Mouse (Mus musculus) Patski (cell line): Measurements from ENCODE around the gene Cwc25. TPM values are rescaled to one million over a fixed set of nuclear protein-coding genes. Genes with fewer than 3 reads are reported as not detected.
"Not testable (repeated sequence)": the region's sequence is repeated elsewhere in the genome, so short reads cannot be mapped to it uniquely, and the experiment has no call there.

ENCODE experiments used
- ATAC-seq: fragments of 100-300 bp; one replicate; pipeline ENCODE4 v1.8.0; 2021
- CTCF ChIA-PET: fragments of 350-600 bp; sonication (Branson Sonifier 250); formaldehyde crosslinking; loops from one replicate; lab custom pipeline; 2022; ENCODE audit warnings: inconsistent platforms; lab: Charles Lee
- POLR2A ChIA-PET: fragments of 350-600 bp; sonication (Branson Sonifier 250); formaldehyde crosslinking; loops from one replicate; lab custom pipeline; 2022; ENCODE audit warnings: antibody characterized with exemption, inconsistent platforms; lab: Charles Lee
- DNase-seq: peaks from one replicate; pipeline ENCODE4 v3.0.0-alpha.2; 2011; ENCODE audit warnings: low read depth, low spot score
- H3K27me3 ChIP-seq: fragments of 371-371 bp; one replicate; pipeline ENCODE4 v1.5.1; 2021
- CTCF ChIP-seq: fragments of 100-300 bp; IDR thresholded peaks from one replicate; pipeline ENCODE4 v1.5.1; 2021
- in situ Hi-C: fragments of 300-500 bp; cut with MboI; formaldehyde crosslinking; loops from 3 replicates; pipeline ENCODE4 v1.11.1; 2018; ENCODE audit warnings: low pct_unique_long_range_greater_than_20kb, mixed read lengths
- polyA plus RNA-seq: library from polyadenylated mRNA; unstranded; gene quantifications from one replicate; pipeline ENCODE4 v1.2.3, GENCODE M21; 2021

Gene Cwc25
- polyA plus RNA-seq, 1 experiment from 2014 or later, result 20.1 TPM

GRCm38 (mm10) chr11:97718281-97718860, 48.0 kb downstream of the Cwc25 start:
- ChIA-PET POLR2A (no interaction called here), CTCF (no interaction called here)
- in situ Hi-C loops, result no loop called here
- no peaks in the 10 kb centered on the region for H3K27me3 ChIP-seq
- TF ChIP-seq CTCF, result no peak
- ATAC-seq (no peak), DNase-seq (no peak)

GRCm38 (mm10) chr11:97717369-97718280, 48.7 kb downstream of the Cwc25 start:
- POLR2A ChIA-PET, result no interaction called here

DNA sequence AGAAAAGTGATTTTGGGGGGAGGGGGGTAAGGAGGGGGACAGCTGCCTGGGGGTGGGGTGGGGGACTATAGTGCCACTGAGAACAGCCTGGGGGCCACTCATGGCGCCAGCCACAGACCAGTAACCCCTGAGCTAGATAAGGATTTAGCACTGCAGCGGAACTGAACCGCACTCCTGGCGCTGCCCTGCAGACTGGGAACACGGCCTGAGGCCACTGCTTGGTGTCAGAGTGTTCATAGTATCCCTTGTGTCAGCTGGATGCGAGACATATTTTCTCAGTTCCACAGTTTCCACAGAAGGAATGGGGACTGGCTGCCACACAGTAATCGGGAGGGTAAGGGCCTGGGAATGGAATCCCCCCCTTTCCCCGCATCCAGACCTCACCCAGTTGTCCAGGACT, 50.3 kb downstream of the Cwc25 start:
- no peak for TF ChIP-seq CTCF
- ChIA-PET CTCF (interaction anchor here (1.5 kb wide), 1 partner anchor 9 kb away, joined by 5 read pairs; no protein-coding TSS in a partner anchor), POLR2A (no interaction called here)
- ATAC-seq, result no peak
- no peak for DNase-seq
- no peaks in the 10 kb centered on the region for H3K27me3 ChIP-seq
- in situ Hi-C loops, result no loop called here

More at GRCm38 (mm10) chr11:97717369-97718280, 48.7 kb downstream of the Cwc25 start:
- CTCF ChIA-PET, result interaction anchor here (0.8 to 1.5 kb wide), 2 partner anchors 10 to 13 kb away, joined by 3 to 5 read pairs; no protein-coding TSS in a partner anchor
- in situ Hi-C loops, result no loop called here
- no peak for ATAC-seq
- DNase-seq, result no peak
- TF ChIP-seq CTCF, result no peak
- H3K27me3 ChIP-seq, result no peaks in the 10 kb centered on the region

GRCm38 (mm10) chr11:97714784-97715760, 51.3 kb downstream of the Cwc25 start:
- in situ Hi-C loops, result no loop called here
- no peak for ATAC-seq
- DNase-seq, result no peak
- no peak for TF ChIP-seq CTCF
- CTCF ChIA-PET, result interaction anchor here (1.3 kb wide), 1 partner anchor 12 kb away, joined by 4 read pairs; the partner anchor contains the start of gene Psmb3
- H3K27me3 ChIP-seq, result no peaks in the 10 kb centered on the region
- POLR2A ChIA-PET, result interaction anchor here (0.8 to 1.9 kb wide), 2 partner anchors 9 to 11 kb away, joined by 3 to 16 read pairs; partner anchors contain the start of gene Psmb3

DNA sequence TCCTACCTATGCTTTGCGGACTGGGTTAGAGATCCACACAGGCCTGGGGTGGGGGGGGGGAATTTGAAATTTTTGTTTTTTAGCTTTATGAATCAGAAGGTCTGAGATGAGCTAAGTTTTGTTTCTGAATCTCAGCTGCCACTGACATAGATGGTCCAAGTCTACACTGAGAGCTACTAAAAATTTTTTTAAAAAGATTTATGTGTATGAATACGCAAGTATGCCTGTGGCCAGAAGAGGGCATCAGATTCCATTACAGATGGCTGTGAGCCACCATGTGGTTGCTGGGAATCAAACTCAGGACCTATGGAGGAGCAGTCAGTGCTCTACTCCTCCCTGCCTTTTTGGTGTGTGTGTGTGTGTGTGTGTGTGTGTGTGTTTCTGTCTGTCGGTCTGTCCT, 52.0 kb downstream of the Cwc25 start:
- ATAC-seq (no peak), DNase-seq (no peak)
- TF ChIP-seq CTCF, result no peak
- in situ Hi-C loops, result no loop called here
- H3K27me3 ChIP-seq, result no peaks in the 10 kb centered on the region
- ChIA-PET POLR2A (interaction anchor here (1.9 kb wide), 1 partner anchor 11 kb away, joined by 16 read pairs; the partner anchor contains the start of gene Psmb3), CTCF (interaction anchor here (1.3 kb wide), 1 partner anchor 12 kb away, joined by 4 read pairs; the partner anchor contains the start of gene Psmb3)

GRCm38 (mm10) chr11:97713896-97714295, 52.5 kb downstream of the Cwc25 start:
- ChIA-PET CTCF (interaction anchor here (1.3 kb wide), 1 partner anchor 11 kb away, joined by 4 read pairs; the partner anchor contains the start of gene Psmb3), POLR2A (interaction anchor here (1.9 kb wide), 1 partner anchor 10 kb away, joined by 16 read pairs; the partner anchor contains the start of gene Psmb3)
- DNase-seq, result no peak
- H3K27me3 ChIP-seq, result no peaks in the 10 kb centered on the region
- no peak for ATAC-seq
- no peak for TF ChIP-seq CTCF
- in situ Hi-C loops, result no loop called here

DNA sequence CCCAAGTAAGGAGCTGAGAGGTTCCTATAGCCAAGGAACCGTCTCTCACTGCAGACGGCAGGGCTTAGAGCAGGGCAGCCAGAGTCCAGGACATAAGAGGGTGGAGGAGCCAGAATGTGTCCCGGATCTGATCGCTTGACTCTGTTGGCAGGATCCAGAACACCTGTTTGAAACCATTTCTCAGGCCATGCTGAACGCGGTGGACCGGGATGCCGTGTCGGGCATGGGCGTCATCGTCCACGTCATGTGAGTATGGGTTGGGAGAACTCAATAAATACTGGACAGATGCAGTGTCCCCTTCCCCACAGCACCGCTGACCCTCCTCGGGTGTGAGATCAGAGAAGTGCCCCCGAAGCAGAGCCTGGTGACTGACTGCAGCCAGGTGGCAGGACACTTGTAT, 54.1 kb downstream of the Cwc25 start:
- DNase-seq (no peak), ATAC-seq (no peak)
- ChIA-PET POLR2A (no interaction called here), CTCF (no interaction called here)
- no peak for TF ChIP-seq CTCF
- in situ Hi-C loops, result no loop called here
- H3K27me3 ChIP-seq, result no peaks in the 10 kb centered on the region

GRCm38 (mm10) chr11:97711200-97711900, 55.0 kb downstream of the Cwc25 start:
- H3K27me3 ChIP-seq, result no peaks in the 10 kb centered on the region
- ChIA-PET CTCF (no interaction called here), POLR2A (no interaction called here)
- no peak for TF ChIP-seq CTCF
- ATAC-seq (no peak), DNase-seq (no peak)
- in situ Hi-C loops, result no loop called here

DNA sequence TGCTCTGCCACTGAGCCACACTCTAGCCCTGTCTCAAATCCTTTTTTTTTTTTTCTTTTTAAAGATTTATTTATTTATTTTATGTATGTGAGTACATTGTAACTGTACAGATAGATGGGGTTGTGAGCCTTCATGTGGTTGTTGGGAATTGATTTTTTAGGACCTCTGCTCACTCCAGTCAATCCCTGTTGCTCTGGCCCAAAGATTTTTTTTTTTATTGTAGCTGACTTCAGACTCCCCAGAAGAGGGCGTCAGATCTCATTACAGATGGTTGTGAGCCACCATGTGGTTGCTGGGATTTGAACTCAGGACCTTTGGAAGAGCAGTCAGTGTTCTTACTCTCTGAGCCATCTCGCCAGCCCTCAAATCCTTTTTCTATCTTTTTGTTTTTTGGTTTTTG, 56.3 kb downstream of the Cwc25 start:
- ATAC-seq, CTCF ChIA-PET, DNase-seq, H3K27me3 ChIP-seq, in situ Hi-C loops: not testable (repeated sequence)
- POLR2A ChIA-PET, result interaction anchor here (0.7 to 0.8 kb wide), 2 partner anchors 11 to 27 kb away, joined by 3 to 5 read pairs; no protein-coding TSS in a partner anchor
